Mouse (Mus musculus) urinary bladder, postnatal 25 days (tissue): ENCODE results near the gene A430005L14Rik.

Experiments
- DNase-seq: peaks from one replicate; pipeline ENCODE4 v3.0.0; 2022; ENCODE audit warnings: low spot score

A430005L14Rik gene

GRCm38 (mm10) chr4:153974431-153975291, 17.6 kb downstream of the A430005L14Rik start, which contains the start of the genes Dffb and Cep104:
Gene Dffb, minus strand, starts transcription at chr4:153975126.
Gene Cep104, plus strand, starts transcription at chr4:153975194.
- DNase-seq, result peak; percentile 96

- no peak for DNase-seq
Observed at GRCm38 (mm10) chr4:153975292-153975662, 18.2 kb downstream of the A430005L14Rik start.

GRCm38 (mm10) chr4:153975768-153976167, 18.7 kb downstream of the A430005L14Rik start:
- DNase-seq, result no peak

- DNase-seq, result no peak
Observed at GRCm38 (mm10) chr4:153979243-153979642, 22.2 kb downstream of the A430005L14Rik start.

- no peak for DNase-seq
Observed at GRCm38 (mm10) chr4:153980470-153980869, 23.4 kb downstream of the A430005L14Rik start.

GRCm38 (mm10) chr4:153992715-153993114, 35.7 kb downstream of the A430005L14Rik start:
- DNase-seq, result no peak

GRCm38 (mm10) chr4:153993505-153993904, 36.5 kb downstream of the A430005L14Rik start:
- no peak for DNase-seq

GRCm38 (mm10) chr4:154005488-154005887, 48.5 kb downstream of the A430005L14Rik start:
- DNase-seq, result no peak

GRCm38 (mm10) chr4:154006264-154006663, 49.2 kb downstream of the A430005L14Rik start:
- DNase-seq, result no peak

GRCm38 (mm10) chr4:154007759-154008158, 50.7 kb downstream of the A430005L14Rik start:
- DNase-seq, result no peak

- no peak for DNase-seq
Observed at GRCm38 (mm10) chr4:154010907-154011645, 54.0 kb downstream of the A430005L14Rik start.
